13 mouse cellular contexts compared by ENCODE assay signal in the genomic region with DNA sequence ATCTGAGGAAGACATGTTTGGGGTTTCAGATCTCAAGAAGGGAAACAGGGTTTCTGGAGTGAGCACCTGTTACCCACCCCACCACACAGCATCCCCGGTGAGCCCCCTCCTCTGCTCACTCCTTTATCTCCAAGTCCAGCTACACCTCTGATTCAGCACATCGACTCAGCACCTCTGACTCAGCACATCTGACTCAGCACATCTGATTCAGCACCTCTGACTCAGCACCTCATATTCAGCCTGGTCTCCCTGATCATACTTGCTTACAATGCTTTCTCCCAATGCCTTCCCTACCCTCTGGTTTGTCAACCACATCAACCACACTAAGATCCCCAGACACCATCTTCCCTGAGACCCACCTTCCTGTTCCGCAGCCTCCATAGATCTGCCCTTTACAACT. TPM values are rescaled to one million over a fixed set of nuclear protein-coding genes. Genes with fewer than 3 reads are reported as not detected.
A peak's percentile ranks its signal among the peaks of the same experiment; 100 is the strongest.
DNase-seq lines count a peak whose midpoint lies in the region; ATAC-seq and TF ChIP-seq lines count a peak whose summit lies in the region.
"Had no signal": no experiment of that assay in that cellular context is flagged by ENCODE, and none has a peak within 500 bp of the region (broad histone marks: within the 10 kb centered on the region; RNA-seq: fewer than 3 reads in every experiment).

No protein-coding gene starts in this region.

- 87% methylated on average over 3 of the region's 3 CpGs for WGBS in forebrain, embryonic 12.5 days
- 83% methylated on average over 3 of the region's 3 CpGs for whole genome bisulfite sequencing in forebrain, embryonic 15.5 days
- 74% methylated on average over 3 of the region's 3 CpGs for WGBS in kidney, embryonic 16.5 days
- 77% methylated on average over 3 of the region's 3 CpGs for WGBS in midbrain, embryonic 15.5 days

- no peaks in the 10 kb centered on the region for H3K9me3 ChIP-seq in forebrain, embryonic 12.5 days
- no peaks in the 10 kb centered on the region for H3K9me3 ChIP-seq in forebrain, embryonic 15.5 days
- H3K9me3 ChIP-seq in E14TG2a.4 (ENCODE audit: low read length), result no peaks in the 10 kb centered on the region
- H3K9me3 ChIP-seq in kidney, embryonic 16.5 days (ENCODE audit: low read length), result no peaks in the 10 kb centered on the region
- H3K9me3 ChIP-seq in midbrain, embryonic 15.5 days, result no peaks in the 10 kb centered on the region

- no peaks in the 10 kb centered on the region for H3K36me3 ChIP-seq in forebrain, embryonic 12.5 days (replicated peaks)
- H3K36me3 ChIP-seq in forebrain, embryonic 15.5 days, result no peaks in the 10 kb centered on the region
- no peaks in the 10 kb centered on the region for H3K36me3 ChIP-seq in E14TG2a.4 (ENCODE audit: insufficient read depth, low read length)
- H3K36me3 ChIP-seq in kidney, embryonic 16.5 days (ENCODE audit: insufficient read depth, low read length), result no peaks in the 10 kb centered on the region
- no peaks in the 10 kb centered on the region for H3K36me3 ChIP-seq in midbrain, embryonic 15.5 days (replicated peaks)

- no peak overlapping the region for H3K27ac ChIP-seq in forebrain, embryonic 12.5 days
- no peak overlapping the region for H3K27ac ChIP-seq in forebrain, embryonic 15.5 days (replicated peaks)
- no peak overlapping the region for H3K27ac ChIP-seq in kidney, embryonic 16.5 days (ENCODE audit: low read length)
- H3K27ac ChIP-seq in midbrain, embryonic 15.5 days, result no peak overlapping the region
- H3K27ac ChIP-seq: kidney, postnatal 0 days had no signal

- peak; percentile 85 for DNase-seq in c-Kit-negative CD71-positive TER-119-positive erythroid progenitor cells, embryonic 14.5 days (ENCODE audit: low read depth, low spot score)
- DNase-seq in naive thymus-derived CD4-positive, alpha-beta T cell, adult 2 months (ENCODE audit: low read depth), result peak; percentile 16
- DNase-seq in gastrocnemius, adult 18-20 months (ENCODE audit: low spot score), result no peak

- peaks cover 18% of the 10 kb centered on the region for H3K27me3 ChIP-seq in forebrain, embryonic 12.5 days
- no peaks in the 10 kb centered on the region for H3K27me3 ChIP-seq in forebrain, embryonic 15.5 days
- H3K27me3 ChIP-seq in E14TG2a.4 (ENCODE audit: insufficient read depth, low read length), result no peaks in the 10 kb centered on the region
- no peaks in the 10 kb centered on the region for H3K27me3 ChIP-seq in kidney, embryonic 16.5 days (ENCODE audit: insufficient read depth, low read length)
- no peaks in the 10 kb centered on the region for H3K27me3 ChIP-seq in midbrain, embryonic 15.5 days (replicated peaks)

- no peak overlapping the region for H3K4me3 ChIP-seq in forebrain, embryonic 12.5 days (replicated peaks)
- no peak overlapping the region for H3K4me3 ChIP-seq in forebrain, embryonic 15.5 days
- H3K4me3 ChIP-seq in E14TG2a.4 (replicated peaks; ENCODE audit: low read length), result peak overlapping the region; percentile 5
- no peak overlapping the region for H3K4me3 ChIP-seq in kidney, embryonic 16.5 days (ENCODE audit: low read length)
- no peak overlapping the region for H3K4me3 ChIP-seq in midbrain, embryonic 15.5 days

- no peak for TF ChIP-seq CTCF in E14TG2a.4 (conservative IDR thresholded peaks at IDR 0.05; ENCODE audit: low read length)

- H3K4me2 ChIP-seq in forebrain, embryonic 12.5 days, result no peak overlapping the region
- H3K4me2 ChIP-seq in forebrain, embryonic 15.5 days (replicated peaks), result no peak overlapping the region
- no peak overlapping the region for H3K4me2 ChIP-seq in kidney, embryonic 16.5 days (replicated peaks; ENCODE audit: low read depth, low read length)
- no peak overlapping the region for H3K4me2 ChIP-seq in midbrain, embryonic 15.5 days

- no peak overlapping the region for H3K9ac ChIP-seq in forebrain, embryonic 12.5 days
- H3K9ac ChIP-seq in forebrain, embryonic 15.5 days (replicated peaks), result no peak overlapping the region
- H3K9ac ChIP-seq in kidney, embryonic 16.5 days (replicated peaks; ENCODE audit: low read length), result no peak overlapping the region
- H3K9ac ChIP-seq in midbrain, embryonic 15.5 days, result no peak overlapping the region

- ATAC-seq in forebrain, embryonic 12.5 days (ENCODE audit: low FRiP score), result 0 out of 2 replicates have a peak, but pooled peaks have one; percentile 4
- no peak for ATAC-seq in forebrain, embryonic 15.5 days (replicated peaks)
- no peak for ATAC-seq in kidney, embryonic 16.5 days (ENCODE audit: low FRiP score, low TSS enrichment)
- no peak for ATAC-seq in midbrain, embryonic 15.5 days (replicated peaks)

- H3K4me1 ChIP-seq in forebrain, embryonic 12.5 days, result peaks cover 8% of the 10 kb centered on the region
- H3K4me1 ChIP-seq in forebrain, embryonic 15.5 days, result peaks cover 5% of the 10 kb centered on the region
- peaks cover 56% of the 10 kb centered on the region for H3K4me1 ChIP-seq in E14TG2a.4 (replicated peaks; ENCODE audit: low read depth, low read length)
- H3K4me1 ChIP-seq in kidney, embryonic 16.5 days (ENCODE audit: insufficient read depth, low read length), result peaks cover 6% of the 10 kb centered on the region
- peaks cover 15% of the 10 kb centered on the region for H3K4me1 ChIP-seq in midbrain, embryonic 15.5 days

RNA-seq across cellular contexts. Expression of a gene that starts 3.5 kb away (rescaled TPM):
- 0.17 and 0.42 TPM in 2 replicates for polyA plus RNA-seq in forebrain, embryonic 12.5 days (2016; fragmentation: Nextera tagmentation; extraction: Ambion mirVana)
- not detected in 2 replicates for polyA plus RNA-seq in forebrain, embryonic 15.5 days (2015; fragmentation: Nextera tagmentation; extraction: Ambion mirVana)
- polyA plus RNA-seq in kidney, embryonic 16.5 days (2015; fragmentation: Nextera tagmentation; extraction: Ambion mirVana), result not detected in 2 replicates
- not detected for total RNA-seq in gastrocnemius, adult 18-20 months (2021)
- polyA plus RNA-seq in midbrain, embryonic 15.5 days (2015; fragmentation: Nextera tagmentation; extraction: Ambion mirVana), result not detected in 2 replicates
- total RNA-seq: liver, adult 2 months had no signal
- polyA plus RNA-seq: heart, embryonic 14.5 days; kidney, postnatal 0 days; liver, adult 2 months; spleen, adult 2 months had no signal

RNA-seq across cellular contexts. Expression of a gene that starts 8.7 kb away (rescaled TPM):
- 0.17 TPM in 2 replicates for polyA plus RNA-seq in forebrain, embryonic 12.5 days (2016; fragmentation: Nextera tagmentation; extraction: Ambion mirVana)
- 0.34 and 0.62 TPM in 2 replicates for polyA plus RNA-seq in forebrain, embryonic 15.5 days (2015; fragmentation: Nextera tagmentation; extraction: Ambion mirVana)
- 6.7 and 7.1 TPM in 2 replicates for polyA plus RNA-seq in kidney, embryonic 16.5 days (2015; fragmentation: Nextera tagmentation; extraction: Ambion mirVana)
- total RNA-seq in gastrocnemius, adult 18-20 months (2021), result under 1 TPM in 1 of 2 experiments, not detected in 1; 0.09 TPM
- polyA plus RNA-seq in midbrain, embryonic 15.5 days (2015; fragmentation: Nextera tagmentation; extraction: Ambion mirVana), result 3.4 and 4.4 TPM in 2 replicates
- polyA plus RNA-seq: CD4-positive, CD25-positive, alpha-beta regulatory T cell, adult 4 months; liver, adult 2 months had no signal

RNA-seq across cellular contexts. Expression of a gene that starts 37.3 kb away (rescaled TPM):
- 11.2 and 15.9 TPM in 2 replicates for polyA plus RNA-seq in forebrain, embryonic 12.5 days (2016; fragmentation: Nextera tagmentation; extraction: Ambion mirVana)
- 12.6 and 14.2 TPM in 2 replicates for polyA plus RNA-seq in forebrain, embryonic 15.5 days (2015; fragmentation: Nextera tagmentation; extraction: Ambion mirVana)
- polyA plus RNA-seq in kidney, embryonic 16.5 days (2015; fragmentation: Nextera tagmentation; extraction: Ambion mirVana), result 16.0 and 17.9 TPM in 2 replicates
- total RNA-seq in gastrocnemius, adult 18-20 months (2021), result 1 to 10 TPM; 2.4 to 3.4 TPM
- polyA plus RNA-seq in midbrain, embryonic 15.5 days (2015; fragmentation: Nextera tagmentation; extraction: Ambion mirVana), result 9.7 and 10.4 TPM in 2 replicates

RNA-seq across cellular contexts. Expression of a gene that starts 52.7 kb away (rescaled TPM):
- 6.4 and 9.8 TPM in 2 replicates for polyA plus RNA-seq in forebrain, embryonic 12.5 days (2016; fragmentation: Nextera tagmentation; extraction: Ambion mirVana)
- polyA plus RNA-seq in forebrain, embryonic 15.5 days (2015; fragmentation: Nextera tagmentation; extraction: Ambion mirVana), result 4.0 and 4.5 TPM in 2 replicates
- polyA plus RNA-seq in kidney, embryonic 16.5 days (2015; fragmentation: Nextera tagmentation; extraction: Ambion mirVana), result 4.1 TPM in 2 replicates
- total RNA-seq in gastrocnemius, adult 18-20 months (2021), result 1 to 10 TPM; 3.3 to 3.4 TPM
- 6.0 and 6.2 TPM in 2 replicates for polyA plus RNA-seq in midbrain, embryonic 15.5 days (2015; fragmentation: Nextera tagmentation; extraction: Ambion mirVana)
